Mouse (Mus musculus): ENCODE results near the gene Ampd1. TPM values are rescaled to one million over a fixed set of nuclear protein-coding genes. Genes with fewer than 3 reads are reported as not detected.
"Not testable (repeated sequence)": the region's sequence is repeated elsewhere in the genome, so short reads cannot be mapped to it uniquely, and the experiment has no call there.

Gene Ampd1
- total RNA-seq, 2 experiments from 2014 or later, result not detected

- intact Hi-C loops (cut with DNase I), result no loop called here
- no peak for DNase-seq (ENCODE audit: extremely low spot score in 1 of 2, low spot score in 2 of 2)
Measured at GRCm38 (mm10) chr3:103100735-103101134, 26.9 kb downstream of the Ampd1 start.

DNA sequence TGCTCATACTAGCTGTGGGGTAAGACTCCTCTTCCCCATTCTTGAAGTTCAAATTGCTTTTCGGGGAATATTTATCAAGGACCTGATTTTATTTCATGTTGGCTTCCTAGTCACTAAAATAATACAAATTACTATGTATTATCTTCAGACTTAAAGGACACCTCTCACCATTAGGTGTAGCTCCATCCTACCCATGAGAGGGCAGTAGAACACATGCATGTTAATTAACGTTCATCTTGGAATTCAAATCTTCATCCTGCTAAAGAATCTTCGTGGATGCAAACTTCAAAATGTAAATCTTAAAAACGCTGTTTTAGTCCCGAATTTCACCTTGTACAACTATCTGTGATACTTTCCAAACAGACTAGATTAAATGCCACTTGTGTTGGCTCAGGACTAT, 27.4 kb downstream of the Ampd1 start:
- DNase-seq (ENCODE audit: extremely low spot score in 1 of 2, low spot score in 2 of 2), result no peak
- intact Hi-C loops (cut with DNase I), result no loop called here

DNA sequence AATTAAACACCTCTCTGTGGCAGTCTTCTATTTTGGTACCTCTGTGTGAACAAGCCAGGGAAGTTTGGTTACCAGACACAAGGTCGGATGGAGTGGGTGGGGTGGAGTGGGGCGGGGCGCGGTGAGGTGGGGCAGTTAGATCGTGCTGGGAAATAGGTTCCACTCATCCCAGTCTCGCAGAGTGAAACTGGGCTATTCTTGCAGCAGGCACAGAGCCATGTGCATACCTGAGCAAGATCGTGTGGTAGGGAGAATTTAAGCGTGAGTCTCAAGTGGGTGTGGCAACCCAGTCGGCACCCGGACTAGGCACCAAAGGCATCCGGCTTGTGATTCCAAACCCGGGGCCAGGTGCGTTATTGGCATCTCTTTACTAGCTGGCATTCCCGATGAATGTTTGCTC, 28.1 kb downstream of the Ampd1 start:
- DNase-seq (ENCODE audit: extremely low spot score in 1 of 2, low spot score in 2 of 2), result no peak
- intact Hi-C loops (cut with DNase I), result no loop called here

GRCm38 (mm10) chr3:103102454-103103390, 28.9 kb downstream of the Ampd1 start, which contains the start of gene Dennd2c:
Dennd2c (plus strand) TSS chr3:103102604.
- peak; percentile 49 to 91 for DNase-seq (ENCODE audit: extremely low spot score in 1 of 2, low spot score in 2 of 2)
- intact Hi-C loops (cut with DNase I), result no loop called here

DNA sequence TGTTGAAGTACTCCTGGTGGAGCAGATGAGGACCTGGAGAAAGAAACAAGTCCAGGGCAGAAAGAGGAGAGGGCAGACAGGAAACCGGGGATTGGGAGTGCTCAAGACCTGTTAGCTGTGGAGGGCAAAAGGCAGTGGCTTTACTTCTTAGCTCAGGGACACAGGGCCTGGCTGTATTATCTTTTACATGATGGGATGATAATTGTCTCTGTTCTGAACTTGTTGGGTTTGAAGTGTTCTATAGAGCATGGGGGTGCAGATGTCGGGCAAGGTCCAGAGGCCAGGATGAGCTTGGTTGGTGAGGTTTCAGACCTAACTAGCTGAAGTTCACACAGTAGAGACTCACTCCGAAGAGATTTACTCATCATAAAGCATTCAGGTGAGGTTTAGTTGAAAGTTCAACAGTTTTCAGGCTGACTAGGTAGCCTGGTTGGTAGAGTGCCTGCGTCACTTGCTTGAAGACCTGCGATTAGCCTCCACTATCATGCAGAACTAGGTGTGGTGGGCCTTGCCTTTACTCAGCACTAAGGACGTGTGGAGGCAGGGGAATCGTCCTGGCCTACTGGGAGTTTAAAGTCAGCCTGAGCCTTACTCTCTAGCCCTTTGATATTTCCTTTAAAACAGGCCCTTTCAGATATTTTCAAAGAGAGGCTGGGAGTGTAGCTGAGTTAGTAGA, 33.9 kb downstream of the Ampd1 start:
- intact Hi-C loops (cut with DNase I), result no loop called here
- no peak for DNase-seq (ENCODE audit: extremely low spot score in 1 of 2, low spot score in 2 of 2)

- no peak for DNase-seq (ENCODE audit: extremely low spot score in 1 of 2, low spot score in 2 of 2)
- intact Hi-C loops (cut with DNase I), result no loop called here
Measured at GRCm38 (mm10) chr3:103112216-103112615, 38.4 kb downstream of the Ampd1 start.

DNA sequence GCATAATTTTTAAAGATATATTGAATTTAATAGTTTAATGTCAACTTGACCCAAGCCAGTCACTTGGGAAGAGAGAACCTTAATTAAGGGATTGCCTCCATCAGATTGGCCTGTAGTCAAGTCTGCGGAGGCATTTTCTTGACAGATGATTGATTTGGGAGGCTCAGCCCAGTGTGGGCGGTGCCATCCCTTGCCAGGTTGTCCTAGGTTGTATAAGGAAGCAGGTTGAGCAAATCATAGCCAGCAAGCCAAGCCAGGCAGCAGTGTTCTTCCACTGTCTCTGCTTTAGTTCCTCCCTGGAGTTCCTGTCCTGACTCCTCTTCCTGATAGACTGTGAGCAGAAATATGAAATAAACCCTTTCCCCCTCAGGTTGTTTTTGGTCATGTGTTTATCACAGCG, 49.8 kb downstream of the Ampd1 start:
- no peak for DNase-seq (ENCODE audit: extremely low spot score in 1 of 2, low spot score in 2 of 2)
- intact Hi-C loops (cut with DNase I), result no loop called here

- DNase-seq (ENCODE audit: extremely low spot score in 1 of 2, low spot score in 2 of 2), result no peak
- intact Hi-C loops (cut with DNase I), result no loop called here
Measured at GRCm38 (mm10) chr3:103126138-103126537, 52.3 kb downstream of the Ampd1 start.

DNA sequence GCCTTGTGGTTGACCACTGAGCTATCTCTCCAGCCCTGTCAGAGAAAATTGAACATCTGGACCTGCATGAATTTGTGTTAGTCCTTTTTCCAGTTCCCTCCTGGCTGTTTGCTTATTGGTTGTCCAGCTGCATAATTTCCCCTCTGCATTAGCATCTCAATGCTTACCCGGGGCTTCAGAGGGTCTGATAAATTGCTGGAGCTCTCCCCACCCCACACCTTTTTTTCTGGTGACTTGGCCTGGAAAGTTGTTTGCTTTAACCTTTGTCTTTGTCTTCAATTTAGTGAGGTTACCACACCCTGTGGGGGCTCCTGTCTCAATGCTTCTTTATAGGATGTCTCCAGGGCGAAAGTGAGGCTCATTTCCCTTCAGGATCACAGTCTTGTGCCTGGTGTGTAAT, 53.4 kb downstream of the Ampd1 start:
- intact Hi-C loops (cut with DNase I), result no loop called here
- DNase-seq (ENCODE audit: extremely low spot score in 1 of 2, low spot score in 2 of 2), result no peak

GRCm38 (mm10) chr3:103127721-103128120, 53.9 kb downstream of the Ampd1 start:
- no peak for DNase-seq (ENCODE audit: extremely low spot score in 1 of 2, low spot score in 2 of 2)
- intact Hi-C loops (cut with DNase I), result no loop called here

DNA sequence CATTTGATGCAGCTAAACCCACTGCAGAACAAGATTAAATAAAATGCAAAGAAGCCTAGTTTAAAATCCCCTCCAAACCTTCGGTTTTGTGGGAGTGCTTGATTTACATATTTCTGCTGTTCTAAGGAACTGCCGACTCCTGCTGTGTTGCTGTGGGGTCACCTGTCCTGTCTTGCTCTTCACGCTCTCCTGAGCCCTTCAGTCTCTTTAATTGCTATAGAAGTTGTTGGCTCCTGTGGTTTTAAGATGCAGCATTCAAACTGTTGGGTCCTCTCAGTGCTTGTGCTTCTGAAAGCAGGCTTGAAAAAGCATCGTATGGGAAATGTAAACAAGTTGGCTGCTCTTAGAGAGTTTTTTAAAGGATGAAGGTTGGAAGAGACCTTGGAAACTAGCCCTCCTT, 54.4 kb downstream of the Ampd1 start:
- no peak for DNase-seq (ENCODE audit: extremely low spot score in 1 of 2, low spot score in 2 of 2)
- intact Hi-C loops (cut with DNase I), result no loop called here

- DNase-seq (ENCODE audit: extremely low spot score in 1 of 2, low spot score in 2 of 2), result no peak
- intact Hi-C loops (cut with DNase I), result no loop called here
Measured at GRCm38 (mm10) chr3:103129367-103130159, 55.7 kb downstream of the Ampd1 start.

GRCm38 (mm10) chr3:103130236-103130751, 56.5 kb downstream of the Ampd1 start:
- DNase-seq (ENCODE audit: extremely low spot score in 1 of 2, low spot score in 2 of 2), result peak; percentile 17 to 26
- intact Hi-C loops (cut with DNase I), result no loop called here

- intact Hi-C loops (cut with DNase I), result no loop called here
- no peak for DNase-seq (ENCODE audit: extremely low spot score in 1 of 2, low spot score in 2 of 2)
Measured at GRCm38 (mm10) chr3:103133098-103133497, 59.3 kb downstream of the Ampd1 start.

GRCm38 (mm10) chr3:103136414-103137077, 62.7 kb downstream of the Ampd1 start:
- intact Hi-C loops (cut with DNase I), result no loop called here
- no peak for DNase-seq (ENCODE audit: extremely low spot score in 1 of 2, low spot score in 2 of 2)

DNA sequence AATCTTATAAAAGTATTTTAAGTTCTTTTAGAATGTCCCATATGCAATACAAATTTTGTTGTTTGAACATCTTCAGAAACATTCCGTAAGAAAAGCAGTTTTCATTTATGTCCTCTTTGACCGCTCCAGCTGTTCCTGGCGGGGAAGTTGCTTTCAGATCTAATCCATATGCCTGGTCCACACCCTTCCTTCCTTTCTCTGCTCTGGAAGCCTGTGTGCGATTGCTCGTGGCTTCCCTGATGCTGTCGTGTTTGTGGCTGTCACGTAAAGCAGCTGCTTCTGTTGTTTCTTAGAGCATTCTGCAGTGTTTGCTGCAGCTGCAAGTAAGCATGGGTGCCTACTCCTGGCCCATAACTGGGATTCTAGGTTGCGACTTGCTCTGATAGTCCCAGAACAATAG, 65.2 kb downstream of the Ampd1 start:
- intact Hi-C loops (cut with DNase I), result no loop called here
- peak in 1 of 2 experiments; percentile 40 for DNase-seq (ENCODE audit: extremely low spot score in 1 of 2, low spot score in 2 of 2)

GRCm38 (mm10) chr3:103140095-103140838, 66.5 kb downstream of the Ampd1 start:
- DNase-seq (ENCODE audit: extremely low spot score in 1 of 2, low spot score in 2 of 2), result peak in 1 of 2 experiments; percentile 45
- intact Hi-C loops (cut with DNase I), result not testable (repeated sequence)

DNA sequence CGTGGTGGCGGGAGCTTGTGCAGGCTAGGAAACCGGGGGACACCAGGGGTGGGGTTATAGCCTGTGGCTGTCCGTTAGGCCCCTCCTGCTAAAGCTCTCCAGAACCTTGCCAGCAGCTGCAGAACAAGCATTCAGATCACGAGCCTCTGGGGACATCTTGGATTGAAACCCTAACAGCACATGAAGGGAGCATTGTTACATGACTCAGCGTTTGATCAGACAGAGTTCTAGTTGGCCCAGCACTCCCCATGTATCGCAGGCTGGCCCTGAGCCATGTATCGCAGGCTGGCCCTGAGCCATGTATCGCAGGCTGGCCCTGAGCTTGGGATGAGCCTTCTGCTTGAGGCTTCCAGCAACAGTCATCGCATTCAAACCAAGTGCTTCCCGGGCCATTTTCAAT, 67.5 kb downstream of the Ampd1 start:
- no peak for DNase-seq (ENCODE audit: extremely low spot score in 1 of 2, low spot score in 2 of 2)
- intact Hi-C loops (cut with DNase I), result no loop called here
